Mouse (Mus musculus): ENCODE measurements at regions not wholly inside any gene's neighbourhood (a gene's known extent, or its start where the extent isn't known, plus 50 kb on each side); places are given as distances from the start of the nearest gene placed in this dataset.

DNA sequence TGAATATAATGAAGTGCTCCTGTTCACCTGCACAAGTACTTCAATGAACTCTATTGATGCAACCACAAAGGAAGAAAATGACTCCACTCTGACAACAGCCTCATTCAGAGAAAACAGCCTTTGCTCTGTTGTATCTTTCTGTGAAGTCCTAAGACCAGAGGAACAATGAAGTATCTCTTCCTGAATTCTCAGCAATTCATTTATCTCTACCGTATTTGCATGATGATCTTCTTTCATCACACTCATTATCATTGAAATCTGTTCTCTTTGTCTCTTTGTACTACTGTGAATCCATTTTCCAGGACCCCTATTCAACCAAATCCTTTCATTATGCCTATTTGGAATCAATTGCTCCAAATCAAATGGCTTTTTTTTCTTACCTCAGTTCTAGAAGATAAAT lies 2355.5 kb downstream of the Pcdh9 start:
- TF ChIP-seq CTCF (IDR thresholded peaks at IDR 0.05; ENCODE audit: low read depth): no peak
- no peak for TF ChIP-seq EP300 (optimal IDR thresholded peaks at IDR 0.05)
